Mouse (Mus musculus) cerebellum, adult 2 months (tissue): ENCODE data around the gene Pgpep1l. TPM values are rescaled to one million over a fixed set of nuclear protein-coding genes. Genes with fewer than 3 reads are reported as not detected.
A peak's percentile ranks its signal among the peaks of the same experiment; 100 is the strongest.
"Not testable (repeated sequence)": the region's sequence is repeated elsewhere in the genome, so short reads cannot be mapped to it uniquely, and the experiment has no call there.

Experiments used
- DNase-seq, 2 experiments: peaks; one replicate each; pipeline ENCODE4 v3.0.0; 2021
- H3K27ac ChIP-seq: fragments of 200-500 bp; 2 replicates; pipeline ENCODE4 v1.5.1; 2012; ENCODE audit warnings: low read length, control low read depth, inconsistent platforms; ENCODE audit not compliant: insufficient read depth
- H3K27me3 ChIP-seq: fragments of 200-500 bp; 2 replicates; pipeline ENCODE4 v1.6.1; 2012; ENCODE audit warnings: inconsistent platforms, mild to moderate bottlenecking, low read length, moderate library complexity; ENCODE audit not compliant: control insufficient read depth, insufficient read depth
- H3K4me1 ChIP-seq: fragments of 200-500 bp; 2 replicates; pipeline ENCODE4 v1.6.1; 2011; ENCODE audit warnings: low read length; ENCODE audit not compliant: control insufficient read depth, insufficient read depth
- H3K4me3 ChIP-seq: fragments of 200-500 bp; replicated peaks from 2 replicates; pipeline ENCODE3; 2011; ENCODE audit warnings: mild to moderate bottlenecking, low read depth, low read length, control low read depth; ENCODE audit not compliant: insufficient read depth
- CTCF ChIP-seq: fragments of 200-500 bp; IDR thresholded peaks from 2 replicates; pipeline ENCODE4 v1.5.1; 2011; ENCODE audit warnings: low read depth, mild to moderate bottlenecking, control low read depth, low read length, moderate library complexity, borderline replicate concordance; ENCODE audit not compliant: insufficient read depth
- POLR2A ChIP-seq: fragments of 200-500 bp; IDR thresholded peaks from 2 replicates; pipeline ENCODE4 v1.6.1; 2011; ENCODE audit warnings: low read length, control low read depth, borderline replicate concordance; ENCODE audit not compliant: insufficient read depth
- whole genome bisulfite sequencing: fragments of 180-500 bp; shearing (Covaris S2); methylation state at CpG from one replicate; pipeline ENCODE4 v1.1.7; 2018; 5-methylcytosine and 5-hydroxymethylcytosine counted together
- polyA plus RNA-seq: library from polyadenylated mRNA; depleted of rRNA; stranded (reverse); fragments of >200 nt; gene quantifications from 2 replicates; pipeline ENCODE4 v1.2.3, GENCODE M21; 2012

Pgpep1l gene
- polyA plus RNA-seq, 1 experiment = 0.36 TPM

- TF ChIP-seq POLR2A = no peak
- TF ChIP-seq CTCF = peak; percentile 89
- Histone ChIP-seq H3K4me1 (no peaks in the 10 kb centered on the region), H3K27me3 (no peaks in the 10 kb centered on the region), H3K27ac (no peak overlapping the region), H3K4me3 (peak overlapping the region; percentile 51)
- 13% methylated on average over 18 of the region's 18 CpGs for WGBS
- DNase-seq = peak; percentile 62 to 63
These were observed 38.8 kb upstream of the Pgpep1l start for GRCm38 (mm10) chr7:68302586-68303433.

- Histone ChIP-seq H3K4me1 (no peaks in the 10 kb centered on the region), H3K4me3 (no peak overlapping the region), H3K27me3 (no peaks in the 10 kb centered on the region), H3K27ac (no peak overlapping the region)
- DNase-seq = no peak
- 88% methylated on average over 7 of the region's 7 CpGs for WGBS
- no peak for TF ChIP-seq POLR2A
- TF ChIP-seq CTCF = no peak
These were observed 37.1 kb upstream of the Pgpep1l start for GRCm38 (mm10) chr7:68301160-68301559.

- Histone ChIP-seq H3K27ac (no peak overlapping the region), H3K4me3 (no peak overlapping the region), H3K27me3 (no peaks in the 10 kb centered on the region), H3K4me1 (no peaks in the 10 kb centered on the region)
- no peak for DNase-seq
- 69% methylated on average over 13 of the region's 13 CpGs for WGBS
- no peak for TF ChIP-seq CTCF
- no peak for TF ChIP-seq POLR2A
These were observed 34.5 kb upstream of the Pgpep1l start for GRCm38 (mm10) chr7:68298381-68299076.

- WGBS = 91% methylated on average over 5 of the region's 5 CpGs
- DNase-seq = no peak
- no peaks in the 10 kb centered on the region for H3K27me3 ChIP-seq
- no peak overlapping the region for H3K27ac ChIP-seq
- H3K4me1 ChIP-seq = no peaks in the 10 kb centered on the region
- no peak overlapping the region for H3K4me3 ChIP-seq
- TF ChIP-seq CTCF = no peak
- TF ChIP-seq POLR2A = no peak
These were observed 32.5 kb upstream of the Pgpep1l start for GRCm38 (mm10) chr7:68296487-68296886.

- Histone ChIP-seq H3K27me3 (no peaks in the 10 kb centered on the region), H3K27ac (no peak overlapping the region), H3K4me1 (no peaks in the 10 kb centered on the region), H3K4me3 (no peak overlapping the region)
- no peak for DNase-seq
- TF ChIP-seq CTCF (no peak), POLR2A (no peak)
- 68% methylated on average over 16 of the region's 16 CpGs for WGBS
These were observed 30.2 kb upstream of the Pgpep1l start for GRCm38 (mm10) chr7:68293997-68294789.

GRCm38 (mm10) chr7:68291603-68292002 lies 27.6 kb upstream of the Pgpep1l start:
- WGBS = 86% methylated on average over 1 of the region's 1 CpGs
- Histone ChIP-seq H3K4me1 (no peaks in the 10 kb centered on the region), H3K27ac (no peak overlapping the region), H3K4me3 (no peak overlapping the region), H3K27me3 (no peaks in the 10 kb centered on the region)
- no peak for DNase-seq
- TF ChIP-seq POLR2A (no peak), CTCF (no peak)

- TF ChIP-seq POLR2A (no peak), CTCF (no peak)
- DNase-seq = no peak
- no peak overlapping the region for H3K4me3 ChIP-seq
- 89% methylated on average over 8 of the region's 8 CpGs for WGBS
- H3K4me1 ChIP-seq = no peaks in the 10 kb centered on the region
- H3K27me3 ChIP-seq = no peaks in the 10 kb centered on the region
- H3K27ac ChIP-seq = no peak overlapping the region
These were observed 25.0 kb upstream of the Pgpep1l start for GRCm38 (mm10) chr7:68289081-68289480.

- 91% methylated on average over 4 of the region's 4 CpGs for WGBS
- H3K27me3 ChIP-seq, DNase-seq, H3K4me1 ChIP-seq, H3K4me3 ChIP-seq, H3K27ac ChIP-seq: not testable (repeated sequence)
These were observed 24.0 kb upstream of the Pgpep1l start for GRCm38 (mm10) chr7:68288000-68288399.
